Mouse (Mus musculus) heart, embryonic 16.5 days (tissue): ENCODE results near the gene Sesn1. TPM values are rescaled to one million over a fixed set of nuclear protein-coding genes. Genes with fewer than 3 reads are reported as not detected.

ENCODE experiments used
- ATAC-seq: fragments of 200-750 bp; cut with Nextera tagmentation; replicated peaks from 2 replicates; pipeline ENCODE4 v1.8.0; 2017; ENCODE audit warnings: moderate number of reproducible peaks; ENCODE audit not compliant: insufficient read depth, low FRiP score; ENCODE audit errors: extremely low read depth
- H3K27ac ChIP-seq: fragments of 300-500 bp; sonication (generic); 2 replicates; pipeline ENCODE4 v1.5.1; 2014; ENCODE audit warnings: mild to moderate bottlenecking, low read length, control low read depth, moderate library complexity
- H3K27me3 ChIP-seq: fragments of 300-500 bp; sonication (generic); 2 replicates; pipeline ENCODE4 v1.6.1; 2014; ENCODE audit warnings: low read length, mixed read lengths; ENCODE audit not compliant: control insufficient read depth, insufficient read depth
- H3K36me3 ChIP-seq: fragments of 300-500 bp; sonication (generic); 2 replicates; pipeline ENCODE4 v1.6.1; 2014; ENCODE audit not compliant: control insufficient read depth, insufficient read depth
- H3K4me1 ChIP-seq: fragments of 300-500 bp; sonication (generic); 2 replicates; pipeline ENCODE4 v1.6.1; 2014; ENCODE audit warnings: low read length, mixed read lengths; ENCODE audit not compliant: control insufficient read depth, insufficient read depth
- H3K4me2 ChIP-seq: fragments of 300-500 bp; sonication (generic); 2 replicates; pipeline ENCODE4 v1.6.1; 2014; ENCODE audit warnings: low read depth, mild to moderate bottlenecking, control low read depth, low read length
- H3K4me3 ChIP-seq: fragments of 300-500 bp; sonication (generic); 2 replicates; pipeline ENCODE4 v1.5.1; 2014; ENCODE audit warnings: mild to moderate bottlenecking, control low read depth, low read length
- H3K9ac ChIP-seq: fragments of 300-500 bp; sonication (generic); 2 replicates; pipeline ENCODE4 v1.6.1; 2014; ENCODE audit warnings: low read length, control low read depth
- H3K9me3 ChIP-seq: fragments of 300-500 bp; sonication (generic); replicated peaks from 2 replicates; pipeline ENCODE4 v1.6.1; 2016; ENCODE audit warnings: low read length; ENCODE audit not compliant: control insufficient read depth
- WGBS: fragments of 180-500 bp; shearing (Covaris S2); extraction: QIAGEN DNeasy Blood & Tissue Kit; methylation state at CpG from one replicate; pipeline ENCODE4 v1.1.7; 2014; 5-methylcytosine and 5-hydroxymethylcytosine counted together
- polyA plus RNA-seq: library from polyadenylated mRNA; unstranded; fragments of >200 nt; fragmentation: Nextera tagmentation; extraction: Ambion mirVana; gene quantifications from 2 replicates; pipeline ENCODE4 v1.2.1, GENCODE M21; 2015

Gene Sesn1
- polyA plus RNA-seq = 40.7 and 45.2 TPM in 2 replicates

- Histone ChIP-seq H3K4me3 (peak within 1 kb of the TSS; percentile 80), H3K36me3 (0 out of 2 replicates have a peak, but pooled peaks cover 2% of the 10 kb centered on the region), H3K27me3 (no peaks in the 10 kb centered on the region), H3K4me2 (peak within 1 kb of the TSS; percentile 93), H3K4me1 (peaks cover 28% of the 10 kb centered on the region), H3K9ac (peak within 1 kb of the TSS; percentile 91), H3K27ac (peak within 1 kb of the TSS; percentile 99), H3K9me3 (no peaks in the 10 kb centered on the region)
- ATAC-seq = peak; percentile 92
- under 1% methylated on average over 69 of the region's 69 CpGs for WGBS
Observed at GRCm38 (mm10) chr10:41809771-41810563, at the start of gene Sesn1, which contains the start of gene Cep57l1. Gene Sesn1 (plus strand): TSS chr10:41809935. Gene Cep57l1 (minus strand): TSS chr10:41809871.

- H3K27ac ChIP-seq = no peak overlapping the region
- H3K9me3 ChIP-seq = no peaks in the 10 kb centered on the region
- no peaks in the 10 kb centered on the region for H3K4me1 ChIP-seq
- WGBS = 50% methylated on average over 3 of the region's 3 CpGs
- ATAC-seq = no peak
- no peak overlapping the region for H3K4me3 ChIP-seq
- H3K9ac ChIP-seq = no peak overlapping the region
- H3K27me3 ChIP-seq = no peaks in the 10 kb centered on the region
- no peak overlapping the region for H3K4me2 ChIP-seq
- no peaks in the 10 kb centered on the region for H3K36me3 ChIP-seq
Observed at GRCm38 (mm10) chr10:41760866-41761265, 48.9 kb upstream of the Sesn1 start.

GRCm38 (mm10) chr10:41763741-41764385 is 45.9 kb upstream of the Sesn1 start:
- Histone ChIP-seq H3K4me3 (no peak overlapping the region), H3K27me3 (no peaks in the 10 kb centered on the region), H3K9me3 (no peaks in the 10 kb centered on the region), H3K4me1 (no peaks in the 10 kb centered on the region), H3K4me2 (no peak overlapping the region), H3K36me3 (no peaks in the 10 kb centered on the region), H3K9ac (no peak overlapping the region), H3K27ac (no peak overlapping the region)
- WGBS = 83% methylated on average over 3 of the region's 3 CpGs
- ATAC-seq = no peak

- Histone ChIP-seq H3K4me2 (no peak overlapping the region), H3K4me3 (no peak overlapping the region), H3K9ac (no peak overlapping the region), H3K4me1 (no peaks in the 10 kb centered on the region), H3K9me3 (no peaks in the 10 kb centered on the region), H3K36me3 (no peaks in the 10 kb centered on the region), H3K27me3 (no peaks in the 10 kb centered on the region), H3K27ac (no peak overlapping the region)
- no peak for ATAC-seq
- 88% methylated on average over 4 of the region's 4 CpGs for WGBS
Observed at GRCm38 (mm10) chr10:41765586-41765985, 44.1 kb upstream of the Sesn1 start.

- H3K27me3 ChIP-seq = no peaks in the 10 kb centered on the region
- no peaks in the 10 kb centered on the region for H3K4me1 ChIP-seq
- H3K4me2 ChIP-seq = no peak overlapping the region
- H3K9me3 ChIP-seq = no peaks in the 10 kb centered on the region
- no peak overlapping the region for H3K4me3 ChIP-seq
- no peaks in the 10 kb centered on the region for H3K36me3 ChIP-seq
- no peak overlapping the region for H3K9ac ChIP-seq
- ATAC-seq = no peak
- no peak overlapping the region for H3K27ac ChIP-seq
- 67% methylated on average over 4 of the region's 4 CpGs for WGBS
Observed at GRCm38 (mm10) chr10:41766280-41766679, 43.5 kb upstream of the Sesn1 start.

- no peak overlapping the region for H3K27ac ChIP-seq
- H3K36me3 ChIP-seq = no peaks in the 10 kb centered on the region
- no peaks in the 10 kb centered on the region for H3K9me3 ChIP-seq
- H3K4me1 ChIP-seq = no peaks in the 10 kb centered on the region
- no peaks in the 10 kb centered on the region for H3K27me3 ChIP-seq
- H3K4me3 ChIP-seq = no peak overlapping the region
- 85% methylated on average over 6 of the region's 6 CpGs for WGBS
- no peak for ATAC-seq
- H3K9ac ChIP-seq = no peak overlapping the region
- H3K4me2 ChIP-seq = no peak overlapping the region
Observed at GRCm38 (mm10) chr10:41767254-41767653, 42.5 kb upstream of the Sesn1 start.

GRCm38 (mm10) chr10:41792375-41792774 is 17.4 kb upstream of the Sesn1 start:
- no peak overlapping the region for H3K27ac ChIP-seq
- H3K4me2 ChIP-seq = no peak overlapping the region
- no peak overlapping the region for H3K9ac ChIP-seq
- no peaks in the 10 kb centered on the region for H3K9me3 ChIP-seq
- no peaks in the 10 kb centered on the region for H3K4me1 ChIP-seq
- WGBS = 91% methylated on average over 6 of the region's 6 CpGs
- ATAC-seq = no peak
- H3K27me3 ChIP-seq = no peaks in the 10 kb centered on the region
- peaks cover 9% of the 10 kb centered on the region for H3K36me3 ChIP-seq
- no peak overlapping the region for H3K4me3 ChIP-seq

- Histone ChIP-seq H3K9me3 (no peaks in the 10 kb centered on the region), H3K27ac (no peak overlapping the region), H3K9ac (no peak overlapping the region), H3K27me3 (no peaks in the 10 kb centered on the region), H3K4me1 (no peaks in the 10 kb centered on the region), H3K4me2 (no peak overlapping the region), H3K4me3 (no peak overlapping the region), H3K36me3 (peaks cover 40% of the 10 kb centered on the region)
- WGBS = 96% methylated on average over 8 of the region's 8 CpGs
- no peak for ATAC-seq
Observed at GRCm38 (mm10) chr10:41797253-41797652, 12.5 kb upstream of the Sesn1 start.

DNA sequence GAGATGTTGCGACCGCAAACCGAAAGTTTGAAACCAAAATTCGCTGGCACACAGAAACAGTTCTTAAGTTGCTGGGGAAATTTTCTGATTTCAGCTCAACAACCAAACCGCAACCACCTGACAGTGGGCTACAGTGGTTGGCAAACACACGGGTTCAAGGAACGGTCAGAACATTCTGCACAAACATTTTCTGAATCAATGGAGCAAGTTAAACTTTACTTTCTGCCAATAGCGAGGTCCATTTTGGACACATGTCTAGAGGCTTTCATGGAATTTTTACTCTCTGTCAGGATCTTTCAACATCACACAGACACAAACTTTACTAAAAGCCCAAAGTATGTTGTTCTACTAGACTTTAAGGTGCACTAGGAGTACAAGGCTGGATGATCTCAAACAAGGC is 6.3 kb upstream of the Sesn1 start:
- Histone ChIP-seq H3K4me1 (no peaks in the 10 kb centered on the region), H3K9ac (no peak overlapping the region)

More for the DNA sequence above, 6.3 kb upstream of the Sesn1 start:
- no peaks in the 10 kb centered on the region for H3K27me3 ChIP-seq
- H3K4me2 ChIP-seq = no peak overlapping the region
- H3K27ac ChIP-seq = no peak overlapping the region
- ATAC-seq = no peak
- no peak overlapping the region for H3K4me3 ChIP-seq
- peaks cover 28% of the 10 kb centered on the region for H3K36me3 ChIP-seq
- 97% methylated on average over 8 of the region's 8 CpGs for WGBS
- no peaks in the 10 kb centered on the region; the same call in none of the 2 replicates for H3K9me3 ChIP-seq
